Mouse (Mus musculus) C2C12 (cell line): Measurements from ENCODE around the gene Zbtb18. TPM values are rescaled to one million over a fixed set of nuclear protein-coding genes. Genes with fewer than 3 reads are reported as not detected.
"Not testable (repeated sequence)": the region's sequence is repeated elsewhere in the genome, so short reads cannot be mapped to it uniquely, and the experiment has no call there.

ENCODE experiments used
- H3K27me3 ChIP-seq: one replicate; pipeline ENCODE4 v1.6.1; 2011; ENCODE audit not compliant: control insufficient read depth, insufficient read depth, insufficient read length
- H3K36me3 ChIP-seq: one replicate; pipeline ENCODE4 v1.6.1; 2011; ENCODE audit not compliant: control insufficient read depth, insufficient read depth
- H3K4me3 ChIP-seq: one replicate; pipeline ENCODE4 v1.5.1; 2011; ENCODE audit warnings: mild to moderate bottlenecking, control low read depth; ENCODE audit not compliant: poor library complexity, insufficient read depth, severe bottlenecking
- H3K79me2 ChIP-seq: one replicate; pipeline ENCODE4 v1.6.1; 2011; ENCODE audit not compliant: control insufficient read depth, insufficient read depth
- H3K79me3 ChIP-seq: one replicate; pipeline ENCODE4 v1.6.1; 2011; ENCODE audit warnings: low read depth, control low read depth
- H3ac ChIP-seq: one replicate; pipeline ENCODE3; 2011; ENCODE audit warnings: low read depth; ENCODE audit not compliant: control insufficient read depth, insufficient read length
- CEBPB ChIP-seq: IDR thresholded peaks from one replicate; pipeline ENCODE4 v1.6.1; 2011; ENCODE audit warnings: low read depth, mild to moderate bottlenecking, control low read depth, moderate library complexity
- CTCF ChIP-seq: IDR thresholded peaks from one replicate; pipeline ENCODE4 v1.5.1; 2011; ENCODE audit not compliant: control insufficient read depth, insufficient read depth, insufficient read length
- FOSL1 ChIP-seq: IDR thresholded peaks from one replicate; pipeline ENCODE4 v1.8.0; 2011; ENCODE audit warnings: mild to moderate bottlenecking, low read length; ENCODE audit not compliant: poor library complexity, insufficient read depth, severe bottlenecking
- MAX ChIP-seq: IDR thresholded peaks from one replicate; pipeline ENCODE4 v1.6.1; 2011; ENCODE audit warnings: mild to moderate bottlenecking, control low read depth
- MYOD1 ChIP-seq: IDR thresholded peaks from one replicate; pipeline ENCODE4 v1.6.1; 2011; ENCODE audit warnings: low read depth; ENCODE audit not compliant: control insufficient read depth, insufficient read length
- MYOG ChIP-seq: IDR thresholded peaks from one replicate; pipeline ENCODE4 v1.6.1; 2011; ENCODE audit not compliant: control insufficient read depth, insufficient read length; ENCODE audit errors: extremely low read depth
- USF1 ChIP-seq: IDR thresholded peaks from one replicate; pipeline ENCODE4 v1.6.1; 2011; ENCODE audit warnings: low read depth, mild to moderate bottlenecking, control low read depth, moderate library complexity
- polyA plus RNA-seq: library from polyadenylated mRNA; unstranded; fragments of >200 nt; fragmentation: generic; extraction: Trizol; gene quantifications from one replicate; pipeline ENCODE4 v1.2.1, GENCODE M21; 2012; ENCODE audit warnings: missing spikeins

Gene Zbtb18
- polyA plus RNA-seq, 1 experiment, result 7.5 TPM

DNA sequence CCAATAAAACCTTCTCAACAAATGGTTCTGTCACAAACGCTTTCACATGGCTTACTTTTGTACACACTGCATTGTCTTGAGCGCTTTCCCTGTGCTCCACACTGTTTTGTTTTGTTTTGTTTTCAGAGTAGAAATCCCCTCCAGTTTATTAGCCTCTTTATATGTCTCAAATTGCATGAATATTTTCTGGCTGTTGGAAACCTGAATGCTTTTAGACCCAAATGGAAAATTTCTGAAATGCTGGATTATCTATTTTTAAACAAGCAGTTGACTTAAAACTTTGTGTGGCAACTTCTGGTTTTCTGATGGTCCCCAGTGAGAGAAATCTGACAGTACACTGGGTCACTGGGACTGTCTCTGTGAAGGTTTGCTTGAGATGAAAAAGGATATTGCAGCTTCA is 6.8 kb downstream of the Zbtb18 start:
- TF ChIP-seq MYOD1 (no peak), CTCF (no peak), MYOG (no peak), CEBPB (no peak), FOSL1 (no peak), MAX (no peak), USF1 (no peak)
- H3K36me3 ChIP-seq, result peaks cover 23% of the 10 kb centered on the region
- no peaks in the 10 kb centered on the region for H3K27me3 ChIP-seq
- H3K4me3 ChIP-seq, result no peak overlapping the region
- no peak overlapping the region for H3ac ChIP-seq
- peaks cover 10% of the 10 kb centered on the region for H3K79me2 ChIP-seq
- H3K79me3 ChIP-seq, result no peaks in the 10 kb centered on the region

GRCm38 (mm10) chr1:177449857-177450256 is 7.7 kb downstream of the Zbtb18 start:
- peaks cover 23% of the 10 kb centered on the region for H3K36me3 ChIP-seq
- H3K79me3 ChIP-seq, H3K79me2 ChIP-seq, H3K4me3 ChIP-seq, H3K27me3 ChIP-seq, H3ac ChIP-seq: not testable (repeated sequence)

DNA sequence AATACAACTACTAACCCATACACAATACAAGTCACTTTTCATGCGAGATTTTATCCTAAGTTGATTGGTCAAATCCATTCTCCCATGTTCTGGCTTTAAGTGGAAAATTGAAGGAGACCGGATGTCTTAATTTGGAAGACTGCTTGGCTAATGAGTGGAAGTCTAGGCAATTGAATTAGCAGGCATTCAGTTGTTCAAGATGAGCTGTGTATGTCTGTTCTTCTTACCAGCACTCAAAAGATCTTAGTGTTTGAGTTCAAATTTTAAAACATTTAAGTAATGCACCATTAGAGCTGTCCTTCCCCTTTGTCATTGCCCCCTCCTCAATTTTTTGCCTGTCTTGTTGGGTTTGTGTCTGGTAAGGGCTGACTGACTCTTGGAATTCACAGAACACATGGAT is 8.9 kb downstream of the Zbtb18 start:
- H3K27me3 ChIP-seq, result no peaks in the 10 kb centered on the region

DNA sequence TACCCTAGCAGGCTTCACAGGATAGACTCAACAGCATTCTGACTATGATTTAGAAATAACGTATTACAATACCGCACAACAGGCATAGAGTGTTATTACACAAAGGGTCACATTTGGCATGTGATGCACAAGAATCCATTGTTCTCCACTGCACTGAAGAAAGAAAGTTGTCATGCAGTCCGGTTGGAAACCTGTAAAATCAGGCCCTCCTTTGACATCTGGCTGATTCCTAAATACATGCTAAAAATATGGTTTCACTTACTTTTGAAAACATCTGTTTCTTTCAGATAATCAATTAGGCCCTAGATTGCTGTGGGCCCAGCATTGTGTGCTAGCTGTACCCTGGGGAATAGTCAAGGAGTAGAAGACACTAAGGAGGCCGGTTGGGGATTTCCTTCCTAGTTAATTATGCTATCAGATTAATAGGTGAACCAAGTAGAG is 9.9 kb downstream of the Zbtb18 start:
- no peaks in the 10 kb centered on the region for H3K79me3 ChIP-seq
- peaks cover 20% of the 10 kb centered on the region for H3K36me3 ChIP-seq
- no peaks in the 10 kb centered on the region for H3K27me3 ChIP-seq
- no peak overlapping the region for H3ac ChIP-seq
- H3K4me3 ChIP-seq, result no peak overlapping the region
- no peak for TF ChIP-seq USF1
- no peak for TF ChIP-seq MYOG
- no peak for TF ChIP-seq CEBPB
- TF ChIP-seq CTCF, result no peak
- no peak for TF ChIP-seq MAX
- H3K79me2 ChIP-seq, result no peaks in the 10 kb centered on the region

More for the DNA sequence above, 8.9 kb downstream of the Zbtb18 start:
- H3K4me3 ChIP-seq, result no peak overlapping the region
- H3K79me3 ChIP-seq, result no peaks in the 10 kb centered on the region
- no peaks in the 10 kb centered on the region for H3K79me2 ChIP-seq
- H3ac ChIP-seq, result no peak overlapping the region
- peaks cover 23% of the 10 kb centered on the region for H3K36me3 ChIP-seq
- TF ChIP-seq CTCF, result no peak
- no peak for TF ChIP-seq MYOD1

GRCm38 (mm10) chr1:177452987-177453386 is 10.8 kb downstream of the Zbtb18 start:
- no peak overlapping the region for H3ac ChIP-seq
- TF ChIP-seq USF1 (no peak), MAX (no peak), MYOD1 (no peak), MYOG (no peak), CTCF (no peak), FOSL1 (no peak), CEBPB (no peak)
- H3K79me3 ChIP-seq, result no peaks in the 10 kb centered on the region
- H3K4me3 ChIP-seq, result no peak overlapping the region
- H3K27me3 ChIP-seq, result no peaks in the 10 kb centered on the region
- peaks cover 10% of the 10 kb centered on the region for H3K36me3 ChIP-seq
- no peaks in the 10 kb centered on the region for H3K79me2 ChIP-seq

DNA sequence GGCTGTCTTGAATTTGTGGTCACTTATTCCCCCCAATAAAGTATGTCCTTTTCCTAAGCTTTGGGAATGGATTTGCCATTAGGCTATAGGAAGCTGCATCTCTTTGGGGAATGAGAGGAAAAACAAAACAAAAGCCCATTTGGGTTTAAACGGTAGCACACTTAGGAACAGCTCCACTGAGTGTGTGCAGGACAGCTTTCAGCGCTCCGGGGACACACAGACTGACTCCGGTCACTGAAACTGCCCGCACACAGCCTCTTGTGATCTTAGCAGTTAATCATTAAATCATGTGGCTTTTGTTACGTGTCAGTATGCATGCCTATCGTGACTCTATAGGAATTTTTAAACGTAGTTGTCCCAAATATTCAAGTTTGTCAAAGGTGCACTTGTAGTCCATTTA is 11.7 kb downstream of the Zbtb18 start:
- Histone ChIP-seq H3K4me3 (no peak overlapping the region), H3K79me3 (no peaks in the 10 kb centered on the region), H3K79me2 (no peaks in the 10 kb centered on the region), H3K27me3 (no peaks in the 10 kb centered on the region), H3K36me3 (peaks cover 5% of the 10 kb centered on the region), H3ac (no peak overlapping the region)
- no peak for TF ChIP-seq FOSL1
- TF ChIP-seq MYOD1, result no peak
- TF ChIP-seq MAX, result no peak
- no peak for TF ChIP-seq CEBPB
- TF ChIP-seq CTCF, result no peak
- no peak for TF ChIP-seq MYOG
- no peak for TF ChIP-seq USF1
